Mouse (Mus musculus): ENCODE measurements around the gene Slc17a2. TPM values are rescaled to one million over a fixed set of nuclear protein-coding genes. Genes with fewer than 3 reads are reported as not detected.
"Not testable (repeated sequence)": the region's sequence is repeated elsewhere in the genome, so short reads cannot be mapped to it uniquely, and the experiment has no call there.

Slc17a2 gene
- polyA plus RNA-seq, 1 experiment from 2014 or later: 39.8 TPM

DNA sequence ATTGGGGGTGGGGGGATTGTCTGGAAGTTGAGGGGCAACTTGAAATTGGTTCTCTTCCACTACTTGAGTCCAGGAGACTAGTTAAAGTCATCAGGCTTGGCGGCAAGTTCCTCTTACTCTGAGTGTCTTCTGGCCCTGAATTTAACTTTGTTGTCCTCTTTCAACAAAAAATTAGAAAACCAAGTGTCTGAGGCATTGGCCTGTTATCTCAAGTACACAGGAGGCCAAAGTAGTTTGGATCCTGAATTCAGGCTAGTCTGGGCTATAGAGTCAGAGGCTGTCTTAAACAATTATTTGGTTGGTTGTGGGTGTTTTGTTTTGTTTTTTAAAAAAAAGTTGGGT lies 41.6 kb upstream of the Slc17a2 start:
- 30% methylated on average over 1 of the region's 1 CpGs for WGBS (ENCODE audit: insufficient replicate concordance)
- no peaks in the 10 kb centered on the region for H3K9me3 ChIP-seq (ENCODE audit: low read length)
- ATAC-seq: no peak
- 0 out of 2 replicates have a peak, but pooled peaks have one; percentile 28 for TF ChIP-seq EP300 (IDR thresholded peaks at IDR 0.05; ENCODE audit: low read depth)
- no peak for TF ChIP-seq CTCF (IDR thresholded peaks at IDR 0.05; ENCODE audit: low read depth)
- no peak for DNase-seq
- peak overlapping the region; percentile 97 for H3K27ac ChIP-seq (ENCODE audit: low read depth)
- H3K36me3 ChIP-seq (replicated peaks; ENCODE audit: insufficient read depth, low read length): no peaks in the 10 kb centered on the region
- no peaks in the 10 kb centered on the region for H3K27me3 ChIP-seq (ENCODE audit: insufficient read depth, low read length)
- peak overlapping the region; percentile 84 for H3K4me2 ChIP-seq (ENCODE audit: low read depth, low read length)
- peak overlapping the region; percentile 79; the same call in 1 of the 2 replicates for H3K9ac ChIP-seq (replicated peaks)
- peak overlapping the region; percentile 59; the same call in 1 of the 2 replicates for H3K4me3 ChIP-seq (ENCODE audit: low read depth, low read length)
- peaks cover 20% of the 10 kb centered on the region for H3K4me1 ChIP-seq (ENCODE audit: insufficient read depth)

GRCm38 (mm10) chr13:23766772-23767171 lies 40.0 kb upstream of the Slc17a2 start:
- ATAC-seq (no peak), DNase-seq (no peak)
- no peaks in the 10 kb centered on the region for H3K27me3 ChIP-seq (ENCODE audit: insufficient read depth, low read length)
- peaks cover 15% of the 10 kb centered on the region for H3K4me1 ChIP-seq (ENCODE audit: insufficient read depth)
- H3K9me3 ChIP-seq (ENCODE audit: low read length): no peaks in the 10 kb centered on the region
- no peak overlapping the region for H3K9ac ChIP-seq (replicated peaks)
- no peak overlapping the region for H3K4me3 ChIP-seq (ENCODE audit: low read depth, low read length)
- TF ChIP-seq CTCF (IDR thresholded peaks at IDR 0.05; ENCODE audit: low read depth) (no peak), EP300 (IDR thresholded peaks at IDR 0.05; ENCODE audit: low read depth) (no peak)
- H3K4me2 ChIP-seq (ENCODE audit: low read depth, low read length): no peak overlapping the region
- H3K27ac ChIP-seq (ENCODE audit: low read depth): no peak overlapping the region
- no peaks in the 10 kb centered on the region for H3K36me3 ChIP-seq (replicated peaks; ENCODE audit: insufficient read depth, low read length)

DNA sequence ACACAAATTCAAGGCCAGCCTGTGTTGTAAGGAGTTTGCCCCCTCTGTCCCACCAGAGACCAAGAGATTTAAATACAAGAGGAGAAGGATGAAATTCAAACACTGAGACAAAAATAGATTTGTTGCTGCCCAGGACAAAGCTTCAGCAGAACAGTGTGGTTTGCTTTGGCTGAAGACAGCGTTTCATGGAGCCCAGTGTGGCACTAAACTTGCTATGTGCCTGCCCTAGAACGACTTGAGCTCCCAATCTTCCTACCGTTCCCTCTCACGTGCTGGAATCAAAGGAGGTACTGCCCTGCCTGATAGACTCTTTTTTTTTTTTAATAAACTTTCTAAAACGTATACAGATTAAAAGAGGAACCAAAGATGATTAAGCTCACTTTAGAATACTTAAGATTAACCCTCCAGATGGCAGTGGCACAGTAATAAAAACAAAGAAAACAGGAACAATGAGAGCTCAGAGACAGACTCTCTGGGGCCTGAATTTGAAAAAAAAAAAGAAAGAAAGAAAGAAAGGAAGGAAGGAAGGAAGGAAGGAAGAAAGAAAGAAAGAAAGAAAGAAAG lies 37.9 kb upstream of the Slc17a2 start:
- Histone ChIP-seq H3K4me1 (ENCODE audit: insufficient read depth) (peaks cover 12% of the 10 kb centered on the region), H3K36me3 (replicated peaks; ENCODE audit: insufficient read depth, low read length) (no peaks in the 10 kb centered on the region), H3K4me3 (ENCODE audit: low read depth, low read length) (no peak overlapping the region), H3K9ac (replicated peaks) (no peak overlapping the region), H3K27me3 (ENCODE audit: insufficient read depth, low read length) (no peaks in the 10 kb centered on the region), H3K27ac (ENCODE audit: low read depth) (no peak overlapping the region), H3K9me3 (ENCODE audit: low read length) (no peaks in the 10 kb centered on the region), H3K4me2 (ENCODE audit: low read depth, low read length) (no peak overlapping the region)
- 30% methylated on average over 5 of the region's 5 CpGs for WGBS (ENCODE audit: insufficient replicate concordance)
- TF ChIP-seq CTCF (IDR thresholded peaks at IDR 0.05; ENCODE audit: low read depth): no peak
- DNase-seq: no peak
- no peak for ATAC-seq

DNA sequence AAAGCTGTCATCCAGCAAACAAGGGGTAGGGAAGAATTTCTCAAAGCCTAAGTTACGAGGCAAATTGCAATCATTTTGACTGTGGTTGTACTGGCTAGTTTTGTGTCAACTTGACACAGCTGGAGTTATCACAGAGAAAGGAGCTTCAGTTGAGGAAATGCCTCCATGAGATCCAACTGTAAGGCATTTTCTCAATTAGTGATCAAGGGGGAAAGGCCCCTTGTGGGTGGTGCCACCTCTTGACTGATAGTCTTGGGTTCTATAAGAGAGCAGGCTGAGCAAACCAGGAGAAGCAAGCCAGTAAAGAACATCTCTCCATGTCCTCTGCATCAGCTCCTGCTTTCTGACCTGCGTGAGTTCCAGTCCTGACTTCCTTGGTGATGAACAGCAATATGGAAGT lies 37.2 kb upstream of the Slc17a2 start, which contains the start of gene Trim38:
TSS of gene Trim38 (plus strand) at position 301 of the 400 bp plus-strand sequence.
- ATAC-seq; H3K9me3 ChIP-seq (ENCODE audit: low read length): not testable (repeated sequence)
- 73% methylated on average over 2 of the region's 2 CpGs for WGBS (ENCODE audit: insufficient replicate concordance)

DNA sequence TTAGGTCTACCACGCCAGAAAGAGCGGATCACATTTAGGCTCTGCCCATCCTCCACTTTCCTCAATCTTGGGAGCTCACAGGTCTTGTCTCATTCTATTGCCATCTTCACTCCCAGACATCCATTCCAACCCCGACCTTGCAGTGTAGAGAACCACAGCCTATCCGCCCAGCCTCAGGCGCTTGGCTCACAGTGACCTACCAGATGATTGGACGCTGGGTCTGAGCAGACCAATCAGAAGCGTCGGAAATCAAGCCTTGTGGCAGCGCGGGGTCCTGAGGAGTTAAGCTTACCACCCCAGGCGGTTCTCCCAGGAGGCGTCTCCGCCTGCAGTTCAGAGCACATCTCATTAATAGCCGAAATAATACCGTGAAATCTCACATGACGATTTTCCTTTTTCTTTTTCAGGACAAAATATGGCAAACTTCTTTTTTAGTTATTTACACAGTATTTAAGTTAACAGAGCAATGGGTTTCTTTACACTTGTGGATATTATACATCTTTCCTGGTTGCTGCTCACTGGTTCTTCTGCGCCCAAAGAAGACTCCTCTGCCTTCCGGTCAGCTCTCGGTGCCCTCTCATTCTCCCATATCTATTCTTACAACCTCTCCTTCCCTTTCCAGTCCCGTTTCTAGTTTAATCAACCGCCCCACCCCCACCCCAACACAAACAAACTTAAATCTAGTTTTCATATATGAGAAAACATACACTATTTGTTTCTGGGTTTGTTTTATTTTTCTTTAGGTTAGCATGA lies 34.1 kb upstream of the Slc17a2 start:
- Histone ChIP-seq H3K4me1 (ENCODE audit: insufficient read depth) (peaks cover 4% of the 10 kb centered on the region; the same call in 1 of the 2 replicates), H3K27me3 (ENCODE audit: insufficient read depth, low read length) (no peaks in the 10 kb centered on the region), H3K9me3 (ENCODE audit: low read length) (no peaks in the 10 kb centered on the region), H3K4me2 (ENCODE audit: low read depth, low read length) (peak overlapping the region; percentile 56), H3K9ac (replicated peaks) (0 out of 2 replicates have a peak overlapping the region, but pooled peaks have one; percentile 13), H3K4me3 (ENCODE audit: low read depth, low read length) (no peak overlapping the region), H3K27ac (ENCODE audit: low read depth) (no peak overlapping the region), H3K36me3 (replicated peaks; ENCODE audit: insufficient read depth, low read length) (no peaks in the 10 kb centered on the region)
- TF ChIP-seq CTCF (IDR thresholded peaks at IDR 0.05; ENCODE audit: low read depth) (no peak), EP300 (IDR thresholded peaks at IDR 0.05; ENCODE audit: low read depth) (no peak)
- 23% methylated on average over 21 of the region's 21 CpGs for WGBS (ENCODE audit: insufficient replicate concordance)
- ATAC-seq (peak; percentile 89), DNase-seq (peak; percentile 60)

More for the DNA sequence above, 37.2 kb upstream of the Slc17a2 start, which contains the start of gene Trim38:
- not testable (repeated sequence) for H3K27me3 ChIP-seq (ENCODE audit: insufficient read depth, low read length); H3K4me1 ChIP-seq (ENCODE audit: insufficient read depth); H3K4me2 ChIP-seq (ENCODE audit: low read depth, low read length); H3K36me3 ChIP-seq (replicated peaks; ENCODE audit: insufficient read depth, low read length); H3K27ac ChIP-seq (ENCODE audit: low read depth); H3K9ac ChIP-seq (replicated peaks); DNase-seq; H3K4me3 ChIP-seq (ENCODE audit: low read depth, low read length)

DNA sequence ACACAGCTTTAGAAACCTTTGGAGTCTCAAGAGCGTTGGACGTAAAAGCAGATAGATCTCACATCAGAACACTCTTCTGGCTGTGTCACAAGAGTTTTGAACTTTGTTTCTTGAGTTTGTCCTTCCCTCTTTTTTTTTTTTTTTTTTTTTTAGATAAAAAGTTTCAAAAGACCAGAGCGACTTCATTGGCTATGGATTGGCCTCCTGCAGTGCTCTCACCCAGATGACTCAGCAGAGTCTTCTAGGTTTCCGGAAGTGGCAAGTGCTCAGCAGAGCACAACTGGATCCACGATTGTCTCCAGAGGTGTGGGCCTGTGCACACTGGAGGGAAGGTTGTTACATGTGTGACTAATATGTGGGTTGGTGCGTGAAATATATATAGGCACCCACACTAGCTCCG lies 28.5 kb upstream of the Slc17a2 start:
- no peak overlapping the region for H3K27ac ChIP-seq (ENCODE audit: low read depth)
- ATAC-seq: no peak
- DNase-seq: no peak
- H3K27me3 ChIP-seq (ENCODE audit: insufficient read depth, low read length): no peaks in the 10 kb centered on the region
- H3K9ac ChIP-seq (replicated peaks): no peak overlapping the region
- H3K36me3 ChIP-seq (replicated peaks; ENCODE audit: insufficient read depth, low read length): no peaks in the 10 kb centered on the region
- no peak overlapping the region for H3K4me2 ChIP-seq (ENCODE audit: low read depth, low read length)
- TF ChIP-seq EP300 (IDR thresholded peaks at IDR 0.05; ENCODE audit: low read depth) (no peak), CTCF (IDR thresholded peaks at IDR 0.05; ENCODE audit: low read depth) (no peak)
- 75% methylated on average over 7 of the region's 7 CpGs for WGBS (ENCODE audit: insufficient replicate concordance)
- H3K4me3 ChIP-seq (ENCODE audit: low read depth, low read length): no peak overlapping the region
- no peaks in the 10 kb centered on the region for H3K4me1 ChIP-seq (ENCODE audit: insufficient read depth)
- no peaks in the 10 kb centered on the region for H3K9me3 ChIP-seq (ENCODE audit: low read length)
